ENCODE assay signal across 8 mouse cellular contexts in genomic region chr6:84020002-84020401, GRCm38 (mm10). TPM values are rescaled to one million over a fixed set of nuclear protein-coding genes. Genes with fewer than 3 reads are reported as not detected.
DNase-seq lines count a peak whose midpoint lies in the region; ATAC-seq and TF ChIP-seq lines count a peak whose summit lies in the region.
"Had no signal": no experiment of that assay in that cellular context is flagged by ENCODE, and none has a peak within 500 bp of the region (broad histone marks: within the 10 kb centered on the region; RNA-seq: fewer than 3 reads in every experiment).

No protein-coding gene starts in this region.

- no peaks in the 10 kb centered on the region for H3K9me3 ChIP-seq in lung, embryonic 14.5 days (ENCODE audit: low read depth, low read length)
- no peaks in the 10 kb centered on the region for H3K9me3 ChIP-seq in heart, embryonic 13.5 days
- H3K9me3 ChIP-seq in kidney, embryonic 15.5 days (replicated peaks) = no peaks in the 10 kb centered on the region
- no peaks in the 10 kb centered on the region for H3K9me3 ChIP-seq in neural tube, embryonic 15.5 days (replicated peaks)

- TF ChIP-seq CTCF in lung, embryonic 14.5 days (IDR thresholded peaks at IDR 0.05; ENCODE audit: low read depth) = no peak

- peak; percentile 22 for DNase-seq in lung, embryonic 14.5 days
- no peak for DNase-seq in lung, postnatal 4 days
- DNase-seq in spleen, postnatal 10 days (ENCODE audit: low spot score in 2 of 2) = no peak
- DNase-seq in cerebellum, adult 11-12 months = no peak
- DNase-seq: cerebellum, adult 9-11 months had no signal

- peak overlapping the region; percentile 36 for H3K4me3 ChIP-seq in lung, embryonic 14.5 days (ENCODE audit: low read depth, low read length)
- H3K4me3 ChIP-seq in heart, embryonic 13.5 days = peak overlapping the region; percentile 52
- H3K4me3 ChIP-seq in kidney, embryonic 15.5 days (replicated peaks) = peak overlapping the region; percentile 48
- peak overlapping the region; percentile 30; the same call in 1 of the 2 replicates for H3K4me3 ChIP-seq in neural tube, embryonic 15.5 days (replicated peaks)

- peak; percentile 21; the same call in 1 of the 2 replicates for ATAC-seq in lung, embryonic 14.5 days (ENCODE audit: insufficient read depth)
- ATAC-seq in heart, embryonic 13.5 days (ENCODE audit: extremely low read depth, insufficient number of reproducible peaks, low FRiP score, low TSS enrichment) = no peak
- ATAC-seq in kidney, embryonic 15.5 days (replicated peaks; ENCODE audit: low FRiP score) = no peak
- ATAC-seq in neural tube, embryonic 15.5 days (ENCODE audit: low FRiP score) = no peak

- no peaks in the 10 kb centered on the region for H3K36me3 ChIP-seq in lung, embryonic 14.5 days (ENCODE audit: insufficient read depth)
- H3K36me3 ChIP-seq in heart, embryonic 13.5 days = peaks cover 4% of the 10 kb centered on the region; the same call in 1 of the 2 replicates
- H3K36me3 ChIP-seq in kidney, embryonic 15.5 days = no peaks in the 10 kb centered on the region; the same call in 1 of the 2 replicates
- H3K36me3 ChIP-seq in neural tube, embryonic 15.5 days = no peaks in the 10 kb centered on the region

- H3K4me2 ChIP-seq in lung, embryonic 14.5 days = peak overlapping the region; percentile 74
- H3K4me2 ChIP-seq in heart, embryonic 13.5 days = peak overlapping the region; percentile 78
- peak overlapping the region; percentile 87 for H3K4me2 ChIP-seq in kidney, embryonic 15.5 days
- H3K4me2 ChIP-seq in neural tube, embryonic 15.5 days = peak overlapping the region; percentile 59; the same call in 1 of the 2 replicates

- no peak overlapping the region for H3K27ac ChIP-seq in lung, embryonic 14.5 days (ENCODE audit: low read depth)
- H3K27ac ChIP-seq in heart, embryonic 13.5 days (replicated peaks) = peak overlapping the region; percentile 51; the same call in 1 of the 2 replicates
- H3K27ac ChIP-seq in kidney, embryonic 15.5 days = peak overlapping the region; percentile 39
- no peak overlapping the region for H3K27ac ChIP-seq in neural tube, embryonic 15.5 days (replicated peaks)

- no peak overlapping the region for H3K9ac ChIP-seq in lung, embryonic 14.5 days
- H3K9ac ChIP-seq in heart, embryonic 13.5 days = peak overlapping the region; percentile 29; the same call in 1 of the 2 replicates
- no peak overlapping the region for H3K9ac ChIP-seq in kidney, embryonic 15.5 days
- no peak overlapping the region for H3K9ac ChIP-seq in neural tube, embryonic 15.5 days (replicated peaks)

- WGBS in lung, embryonic 14.5 days = 60% methylated on average over 4 of the region's 4 CpGs
- WGBS in heart, embryonic 13.5 days = 65% methylated on average over 4 of the region's 4 CpGs
- 69% methylated on average over 4 of the region's 4 CpGs for WGBS in kidney, embryonic 15.5 days
- WGBS in neural tube, embryonic 15.5 days = 79% methylated on average over 4 of the region's 4 CpGs

- no peaks in the 10 kb centered on the region for H3K4me1 ChIP-seq in lung, embryonic 14.5 days (ENCODE audit: insufficient read depth)
- peaks cover 61% of the 10 kb centered on the region for H3K4me1 ChIP-seq in heart, embryonic 13.5 days
- peaks cover 17% of the 10 kb centered on the region for H3K4me1 ChIP-seq in kidney, embryonic 15.5 days
- H3K4me1 ChIP-seq in neural tube, embryonic 15.5 days = peaks cover 9% of the 10 kb centered on the region

- H3K27me3 ChIP-seq in lung, embryonic 14.5 days (ENCODE audit: insufficient read depth, low read length) = peaks cover 6% of the 10 kb centered on the region
- no peaks in the 10 kb centered on the region for H3K27me3 ChIP-seq in heart, embryonic 13.5 days (replicated peaks)
- peaks cover 17% of the 10 kb centered on the region for H3K27me3 ChIP-seq in kidney, embryonic 15.5 days
- H3K27me3 ChIP-seq in neural tube, embryonic 15.5 days (replicated peaks) = peaks cover 21% of the 10 kb centered on the region

RNA-seq across cellular contexts. Expression of gene Dysf, which starts 11.6 kb away (rescaled TPM):
- polyA plus RNA-seq in lung, embryonic 14.5 days (2014; fragmentation: Nextera tagmentation; extraction: Ambion mirVana) = 11.5 and 13.5 TPM in 2 replicates
- 11.2 and 13.1 TPM in 2 replicates for polyA plus RNA-seq in heart, embryonic 13.5 days (2015; fragmentation: Nextera tagmentation; extraction: Ambion mirVana)
- polyA plus RNA-seq in kidney, embryonic 15.5 days (2015; fragmentation: Nextera tagmentation; extraction: Ambion mirVana) = 15.3 and 15.6 TPM in 2 replicates
- 2.3 and 4.2 TPM in 2 replicates for polyA plus RNA-seq in neural tube, embryonic 15.5 days (2015; fragmentation: Nextera tagmentation; extraction: Ambion mirVana)

Comparison
In these comparisons a context has a peak if more than half of its experiments do, and no peak if none do; other contexts are left out.
1. H3K27ac ChIP-seq: peak in heart, embryonic 13.5 days (single experiment) and kidney, embryonic 15.5 days (single experiment); none in lung, embryonic 14.5 days (single experiment) and neural tube, embryonic 15.5 days (single experiment).
2. Peak in every context shown above with its lines, with median percentiles within 50 percentile points of each other: H3K4me2 ChIP-seq and H3K4me3 ChIP-seq.